Mouse (Mus musculus) CH12.LX (cell line): ENCODE results near the gene Eif4ebp2. TPM values are rescaled to one million over a fixed set of nuclear protein-coding genes. Genes with fewer than 3 reads are reported as not detected.

Experiments
- DNase-seq: peaks from one replicate; pipeline ENCODE4 v3.0.0-alpha.2; 2013; ENCODE audit errors: extremely low read depth
- H3K27ac ChIP-seq: 2 replicates; pipeline ENCODE4 v1.5.1; 2012; ENCODE audit warnings: low read depth, mild to moderate bottlenecking, control low read depth, moderate library complexity; ENCODE audit not compliant: insufficient read depth
- H3K27me3 ChIP-seq: replicated peaks from 2 replicates; pipeline ENCODE3; 2012; ENCODE audit warnings: inconsistent platforms
- H3K36me3 ChIP-seq, 2 experiments: replicated peaks in 1 of 2; 2 replicates each; pipeline versions ENCODE3 to v1.6.1; 2012; ENCODE audit warnings: inconsistent platforms in 1 of 2, low read length in 1 of 2, mild to moderate bottlenecking in 1 of 2, mixed read lengths in 1 of 2, moderate library complexity in 1 of 2; ENCODE audit not compliant: control insufficient read depth in 1 of 2, insufficient read depth in 1 of 2
- H3K4me1 ChIP-seq, 2 experiments: 2 replicates each; pipeline ENCODE4 v1.6.1; 2012; ENCODE audit warnings: inconsistent platforms in 1 of 2, moderate library complexity in 1 of 2; ENCODE audit not compliant: insufficient read depth in 2 of 2, control insufficient read depth in 1 of 2
- H3K4me2 ChIP-seq: 2 replicates; pipeline ENCODE4 v1.6.1; 2012; ENCODE audit warnings: low read depth, mild to moderate bottlenecking, control low read depth; ENCODE audit not compliant: poor library complexity, insufficient read depth, severe bottlenecking
- H3K4me3 ChIP-seq, 3 experiments: fragments of 150-350 bp in 1 of 3; sonication (generic) in 1 of 3; replicated peaks in 1 of 3; 2 replicates each; pipeline versions ENCODE3 to v1.5.1; 2011 to 2012; ENCODE audit warnings: low read depth in 2 of 3, low read length in 2 of 3, mild to moderate bottlenecking in 2 of 3, moderate library complexity in 2 of 3, control low read depth in 1 of 3, improper control_type of control experiment in 1 of 3, inconsistent platforms in 1 of 3, mixed read lengths in 1 of 3; ENCODE audit not compliant: poor library complexity in 1 of 3
- H3K79me2 ChIP-seq: replicated peaks from 2 replicates; pipeline ENCODE4 v1.6.1; 2012; ENCODE audit warnings: mild to moderate bottlenecking, moderate library complexity; ENCODE audit not compliant: control insufficient read depth, poor library complexity, insufficient read depth, severe bottlenecking; ENCODE audit errors: extremely low read depth
- H3K9ac ChIP-seq: 2 replicates; pipeline ENCODE4 v1.6.1; 2012; ENCODE audit warnings: low read depth, mild to moderate bottlenecking, control low read depth, moderate library complexity; ENCODE audit not compliant: insufficient read depth
- H3K9me3 ChIP-seq: replicated peaks from 2 replicates; pipeline ENCODE3; 2012; ENCODE audit warnings: low read length, inconsistent platforms, mixed read lengths
- BHLHE40 ChIP-seq: IDR thresholded peaks from 2 replicates; pipeline ENCODE4 v1.6.1; 2011; ENCODE audit warnings: mild to moderate bottlenecking, low read depth, low read length, improper control_type of control experiment
- CHD1 ChIP-seq: IDR thresholded peaks from 2 replicates; pipeline ENCODE4 v1.6.1; 2012; ENCODE audit warnings: low read depth, low read length, improper control_type of control experiment, inconsistent platforms
- CHD2 ChIP-seq: IDR thresholded peaks from 2 replicates; pipeline ENCODE4 v1.6.1; 2011; ENCODE audit warnings: low read length, improper control_type of control experiment
- CTCF ChIP-seq, 2 experiments: IDR thresholded peaks in 1 of 2; conservative IDR thresholded peaks in 1 of 2; 2 replicates each; pipeline ENCODE4 v1.5.1; 2011 to 2012; ENCODE audit warnings: low read depth in 2 of 2, low read length in 2 of 2, improper control_type of control experiment in 1 of 2, inconsistent platforms in 1 of 2, mild to moderate bottlenecking in 1 of 2, moderate library complexity in 1 of 2
- E2F4 ChIP-seq: IDR thresholded peaks from 2 replicates; pipeline ENCODE4 v1.6.1; 2011; ENCODE audit warnings: low read depth, low read length, improper control_type of control experiment; ENCODE audit not compliant: insufficient replicate concordance
- ELF1 ChIP-seq: IDR thresholded peaks from 2 replicates; pipeline ENCODE4 v1.6.1; 2014; ENCODE audit warnings: low read depth, mild to moderate bottlenecking, inconsistent platforms, low read length, improper control_type of control experiment
- EP300 ChIP-seq: IDR thresholded peaks from 2 replicates; pipeline ENCODE4 v1.6.1; 2011; ENCODE audit warnings: low read length, improper control_type of control experiment
- ETS1 ChIP-seq: conservative IDR thresholded peaks from 2 replicates; pipeline ENCODE4 v1.6.1; 2012; ENCODE audit warnings: low read depth, mild to moderate bottlenecking, inconsistent platforms, low read length, improper control_type of control experiment, moderate library complexity
- GABPA ChIP-seq: IDR thresholded peaks from 2 replicates; pipeline ENCODE4 v1.6.1; 2012; ENCODE audit warnings: low read depth, low read length, improper control_type of control experiment, inconsistent platforms; ENCODE audit not compliant: insufficient replicate concordance
- HCFC1 ChIP-seq: IDR thresholded peaks from 2 replicates; pipeline ENCODE4 v1.6.1; 2012; ENCODE audit warnings: low read depth, mild to moderate bottlenecking, inconsistent platforms, low read length, improper control_type of control experiment
- IRF4 ChIP-seq: IDR thresholded peaks from 2 replicates; pipeline ENCODE4 v1.6.1; 2014; ENCODE audit warnings: low read depth, mild to moderate bottlenecking, inconsistent platforms, low read length, improper control_type of control experiment
- JUN ChIP-seq: IDR thresholded peaks from 2 replicates; pipeline ENCODE4 v1.6.1; 2011; ENCODE audit warnings: low read depth, mild to moderate bottlenecking, low read length, improper control_type of control experiment, moderate library complexity; ENCODE audit not compliant: insufficient read depth
- JUND ChIP-seq: conservative IDR thresholded peaks from 2 replicates; pipeline ENCODE4 v1.6.1; 2011; ENCODE audit warnings: low read depth, low read length, improper control_type of control experiment
- KAT2A ChIP-seq: IDR thresholded peaks from 2 replicates; pipeline ENCODE4 v1.6.1; 2012; ENCODE audit warnings: low read length, improper control_type of control experiment, inconsistent platforms; ENCODE audit not compliant: insufficient replicate concordance
- MAFK ChIP-seq: IDR thresholded peaks from 2 replicates; pipeline ENCODE4 v1.6.1; 2011; ENCODE audit warnings: low read length, improper control_type of control experiment; ENCODE audit not compliant: insufficient replicate concordance
- MAX ChIP-seq: IDR thresholded peaks from 2 replicates; pipeline ENCODE4 v1.6.1; 2011; ENCODE audit warnings: low read length, improper control_type of control experiment
- MAZ ChIP-seq: IDR thresholded peaks from 2 replicates; pipeline ENCODE4 v1.6.1; 2012; ENCODE audit warnings: low read depth, mild to moderate bottlenecking, inconsistent platforms, low read length, improper control_type of control experiment, moderate library complexity
- MEF2A ChIP-seq: IDR thresholded peaks from 2 replicates; pipeline ENCODE4 v1.6.1; 2014; ENCODE audit warnings: low read depth, mild to moderate bottlenecking, inconsistent platforms, low read length, improper control_type of control experiment, borderline replicate concordance
- MXI1 ChIP-seq: IDR thresholded peaks from 2 replicates; pipeline ENCODE4 v1.6.1; 2011; ENCODE audit warnings: mild to moderate bottlenecking, low read depth, low read length, improper control_type of control experiment
- MYC ChIP-seq: IDR thresholded peaks from 2 replicates; pipeline ENCODE4 v1.6.1; 2011; ENCODE audit warnings: low read depth, mild to moderate bottlenecking, improper control_type of control experiment, low read length
- NELFE ChIP-seq: IDR thresholded peaks from 2 replicates; pipeline ENCODE4 v1.6.1; 2011; ENCODE audit warnings: low read depth, low read length, improper control_type of control experiment
- NRF1 ChIP-seq: IDR thresholded peaks from 2 replicates; pipeline ENCODE4 v1.6.1; 2014; ENCODE audit warnings: low read depth, mild to moderate bottlenecking, inconsistent platforms, low read length, improper control_type of control experiment, moderate library complexity
- PAX5 ChIP-seq: IDR thresholded peaks from 2 replicates; pipeline ENCODE4 v1.6.1; 2012; ENCODE audit warnings: low read length, inconsistent platforms, mixed read lengths
- POLR2A ChIP-seq: IDR thresholded peaks from 2 replicates; pipeline ENCODE4 v1.6.1; 2011; ENCODE audit warnings: low read depth, mild to moderate bottlenecking, improper control_type of control experiment, low read length
- POLR2AphosphoS2 ChIP-seq: IDR thresholded peaks from 2 replicates; pipeline ENCODE4 v1.6.1; 2011; ENCODE audit warnings: low read depth, low read length, improper control_type of control experiment
- RAD21 ChIP-seq: IDR thresholded peaks from 2 replicates; pipeline ENCODE4 v1.6.1; 2011; ENCODE audit warnings: low read depth, mild to moderate bottlenecking, low read length, improper control_type of control experiment, moderate library complexity
- RCOR1 ChIP-seq: conservative IDR thresholded peaks from 2 replicates; pipeline ENCODE4 v1.6.1; 2012; ENCODE audit warnings: low read depth, mild to moderate bottlenecking, inconsistent platforms, low read length, improper control_type of control experiment
- SIN3A ChIP-seq: IDR thresholded peaks from 2 replicates; pipeline ENCODE4 v1.6.1; 2012; ENCODE audit warnings: low read length, improper control_type of control experiment, inconsistent platforms
- SMC3 ChIP-seq: IDR thresholded peaks from 2 replicates; pipeline ENCODE4 v1.6.1; 2011; ENCODE audit warnings: low read depth, low read length, improper control_type of control experiment
- TBP ChIP-seq: conservative IDR thresholded peaks from 2 replicates; pipeline ENCODE4 v1.6.1; 2011; ENCODE audit warnings: low read depth, low read length, improper control_type of control experiment
- TCF12 ChIP-seq: IDR thresholded peaks from 2 replicates; pipeline ENCODE4 v1.6.1; 2014; ENCODE audit warnings: low read depth, mild to moderate bottlenecking, inconsistent platforms, low read length, improper control_type of control experiment
- UBTF ChIP-seq: IDR thresholded peaks from 2 replicates; pipeline ENCODE4 v1.6.1; 2012; ENCODE audit warnings: low read depth, mild to moderate bottlenecking, inconsistent platforms, low read length, improper control_type of control experiment, moderate library complexity
- USF1 ChIP-seq: IDR thresholded peaks from 2 replicates; pipeline ENCODE4 v1.6.1; 2014; ENCODE audit warnings: low read depth, mild to moderate bottlenecking, inconsistent platforms, low read length, improper control_type of control experiment
- USF2 ChIP-seq: conservative IDR thresholded peaks from 2 replicates; pipeline ENCODE4 v1.6.1; 2011; ENCODE audit warnings: low read depth, low read length, improper control_type of control experiment
- ZC3H11A ChIP-seq: IDR thresholded peaks from 2 replicates; pipeline ENCODE4 v1.6.1; 2012; ENCODE audit warnings: low read depth, mild to moderate bottlenecking, inconsistent platforms, low read length, improper control_type of control experiment
- ZKSCAN1 ChIP-seq: IDR thresholded peaks from 2 replicates; pipeline ENCODE4 v1.6.1; 2012; ENCODE audit warnings: low read depth, inconsistent platforms, low read length, improper control_type of control experiment, borderline replicate concordance
- ZMIZ1 ChIP-seq: IDR thresholded peaks from 2 replicates; pipeline ENCODE4 v1.6.1; 2012; ENCODE audit warnings: low read depth, mild to moderate bottlenecking, inconsistent platforms, low read length, improper control_type of control experiment
- ZNF384 ChIP-seq: IDR thresholded peaks from 2 replicates; pipeline ENCODE4 v1.6.1; 2012; ENCODE audit warnings: low read depth, low read length, improper control_type of control experiment, inconsistent platforms
- dilution Hi-C: fragments of 300-500 bp; cut with MboI; formaldehyde crosslinking; loops from 2 replicates; pipeline ENCODE4 v1.14.3; 2020; ENCODE audit warnings: low sequenced_read_pairs; ENCODE audit not compliant: extremely low pct_unique_long_range_greater_than_20kb, extremely low pct_ligation_motif_present
- in situ Hi-C: fragments of 300-500 bp; cut with MboI; formaldehyde crosslinking; loops from 3 replicates; pipeline ENCODE4 v1.14.3; 2019; ENCODE audit warnings: low sequenced_read_pairs, low pct_ligation_motif_present, low pct_unique_long_range_greater_than_20kb, mixed read lengths
- polyA plus RNA-seq: library from polyadenylated mRNA; unstranded; fragments of >175 nt; gene quantifications from 2 replicates; pipeline ENCODE4 v1.2.1, GENCODE M21; 2012; ENCODE audit warnings: low read depth; ENCODE audit not compliant: insufficient read length
- total RNA-seq, 2 experiments: library from RNA; depleted of rRNA; stranded (reverse); fragments of 300-350 nt in 1 of 2; fragments of >200 nt in 1 of 2; gene quantifications; 2 replicates each; pipeline ENCODE4 v1.2.3; 2012 to 2014

The Eif4ebp2 gene
- total and polyA plus RNA-seq, 3 experiments, result 7.5 to 73.2 (median 16.4) TPM

DNA sequence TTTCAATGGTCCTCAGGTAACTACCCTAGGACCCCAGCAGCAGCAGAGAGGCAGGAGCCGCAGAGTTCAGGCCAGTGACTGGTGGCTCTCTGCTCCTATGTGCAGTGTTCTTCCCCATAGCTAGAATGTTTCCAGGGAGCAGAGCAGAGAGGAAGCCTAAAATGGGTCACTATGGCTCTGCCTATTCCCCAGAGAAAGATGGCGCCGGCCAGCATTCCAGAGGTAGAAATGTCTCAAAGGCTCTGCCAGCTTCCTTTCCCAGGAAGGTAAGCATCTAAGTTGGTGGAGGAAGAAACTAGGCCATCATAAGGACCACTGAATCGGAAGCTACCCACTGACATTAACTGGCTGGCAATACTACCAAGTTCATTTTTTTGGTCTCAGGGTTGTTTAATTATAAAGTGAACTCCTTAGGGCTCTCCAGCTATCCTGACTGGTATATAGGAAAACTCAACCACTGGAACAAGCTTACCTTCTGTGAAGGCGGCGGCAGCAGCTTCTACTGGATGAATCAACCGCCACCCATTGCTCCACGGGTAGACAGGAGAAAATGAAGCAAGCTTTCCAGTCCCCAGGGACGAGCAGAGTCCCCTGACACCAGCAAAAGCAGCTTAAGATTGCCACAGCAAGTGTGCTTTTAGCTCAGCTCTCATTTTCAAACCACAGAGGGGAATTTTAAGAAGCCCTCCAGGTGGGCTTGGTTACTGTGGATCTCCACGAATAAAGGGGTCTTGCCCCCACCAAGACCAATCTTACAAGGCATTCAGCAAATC is 4.7 kb downstream of the Eif4ebp2 start:
- Histone ChIP-seq H3K27ac (peak overlapping the region; percentile 49), H3K27me3 (no peaks in the 10 kb centered on the region), H3K4me3 (peak overlapping the region in 2 of 3 experiments; percentile 6 to 7), H3K79me2 (peaks cover 93% of the 10 kb centered on the region), H3K4me1 (peaks cover 40 to 80% of the 10 kb centered on the region in 2 experiments), H3K9me3 (no peaks in the 10 kb centered on the region), H3K4me2 (peak overlapping the region; percentile 72)
- dilution Hi-C loops, result no loop called here
- peak; percentile 85 for DNase-seq
- no peak for TF ChIP-seq USF2
- no peak for TF ChIP-seq CHD2
- TF ChIP-seq MAZ, result 0 out of 2 replicates have a peak, but pooled peaks have one; percentile 44
- peak; percentile 68; the same call in 1 of the 2 replicates for TF ChIP-seq BHLHE40
- no peak for TF ChIP-seq JUN
- TF ChIP-seq IRF4, result peak; percentile 76
- TF ChIP-seq NELFE, result no peak
- TF ChIP-seq POLR2AphosphoS2, result no peak
- no peak for TF ChIP-seq HCFC1
- no peak for TF ChIP-seq UBTF
- no peak for TF ChIP-seq JUND
- no peak for TF ChIP-seq ZC3H11A
- no peak for TF ChIP-seq USF1
- TF ChIP-seq E2F4, result no peak
- no peak for TF ChIP-seq ZMIZ1
- TF ChIP-seq TBP, result no peak
- TF ChIP-seq EP300, result peak; percentile 79
- no peak for TF ChIP-seq ZKSCAN1
- peak; percentile 62 for TF ChIP-seq ETS1
- no peak for TF ChIP-seq CTCF (conservative IDR thresholded peaks at IDR 0.05 in 1 of 2, IDR thresholded peaks at IDR 0.05 in 1 of 2; ENCODE audit: low read depth in 2 of 2, low read length in 2 of 2)
- peak; percentile 46; the same call in 1 of the 2 replicates for TF ChIP-seq TCF12
- TF ChIP-seq SIN3A, result peak; percentile 68; the same call in 1 of the 2 replicates
- TF ChIP-seq GABPA, result no peak
- no peak for TF ChIP-seq ZNF384
- TF ChIP-seq RAD21, result no peak
- TF ChIP-seq MAX, result no peak
- no peak for TF ChIP-seq CHD1
- no peak for TF ChIP-seq SMC3
- TF ChIP-seq MYC, result no peak
- no peak for TF ChIP-seq ELF1
- TF ChIP-seq NRF1, result no peak
- peak; percentile 77 for TF ChIP-seq MEF2A
- TF ChIP-seq RCOR1, result no peak
- TF ChIP-seq MAFK, result 0 out of 2 replicates have a peak, but pooled peaks have one; percentile 19
- no peak for TF ChIP-seq POLR2A
- no peak for TF ChIP-seq PAX5
- peak; percentile 78; the same call in 1 of the 2 replicates for TF ChIP-seq KAT2A
- no peak for TF ChIP-seq MXI1
- TF ChIP-seq, all 38 proteins: peak for 10
- Histone ChIP-seq H3K9ac (no peak overlapping the region), H3K36me3 (peaks cover 6 to 51% of the 10 kb centered on the region in 2 experiments)
- in situ Hi-C loops, result no loop called here
